Mouse (Mus musculus) forebrain, embryonic 10.5 days (tissue): ENCODE measurements around the gene Akr1b3. TPM values are rescaled to one million over a fixed set of nuclear protein-coding genes. Genes with fewer than 3 reads are reported as not detected.

Experiments
- DNase-seq: peaks from one replicate; pipeline ENCODE4 v3.0.0-alpha.2; 2017; ENCODE audit warnings: low spot score; ENCODE audit errors: extremely low spot score
- H3K27ac ChIP-seq: fragments of 300-500 bp; sonication (generic); 2 replicates; pipeline ENCODE4 v1.5.1; 2016; ENCODE audit warnings: mild to moderate bottlenecking
- H3K27me3 ChIP-seq: fragments of 300-500 bp; sonication (generic); 2 replicates; pipeline ENCODE4 v1.6.1; 2016; ENCODE audit warnings: mild to moderate bottlenecking; ENCODE audit not compliant: poor library complexity, severe bottlenecking
- H3K36me3 ChIP-seq: fragments of 300-500 bp; sonication (generic); replicated peaks from 2 replicates; pipeline ENCODE4 v1.6.1; 2016; ENCODE audit warnings: mild to moderate bottlenecking, moderate library complexity
- H3K4me1 ChIP-seq: fragments of 300-500 bp; sonication (generic); 2 replicates; pipeline ENCODE4 v1.6.1; 2016
- H3K4me3 ChIP-seq: fragments of 300-500 bp; sonication (generic); 2 replicates; pipeline ENCODE4 v1.5.1; 2016; ENCODE audit warnings: mild to moderate bottlenecking, moderate library complexity
- H3K9me3 ChIP-seq: fragments of 300-500 bp; sonication (generic); 2 replicates; pipeline ENCODE4 v1.6.1; 2016; ENCODE audit warnings: mild to moderate bottlenecking, moderate library complexity
- WGBS: fragments of 180-500 bp; shearing (Covaris S2); methylation state at CpG from one replicate; pipeline ENCODE4 v1.1.7; 2016; 5-methylcytosine and 5-hydroxymethylcytosine counted together
- polyA plus RNA-seq: library from polyadenylated mRNA; unstranded; fragments of >200 nt; fragmentation: Nextera tagmentation; extraction: Ambion mirVana; gene quantifications from 2 replicates; pipeline ENCODE4 v1.2.1, GENCODE M21; 2016

The Akr1b3 gene
- polyA plus RNA-seq, 1 experiment from 2014 or later, result 262 TPM

- H3K9me3 ChIP-seq, result no peaks in the 10 kb centered on the region
- H3K4me1 ChIP-seq, result peaks cover 12% of the 10 kb centered on the region
- no peak for DNase-seq
- no peak overlapping the region for H3K27ac ChIP-seq
- H3K36me3 ChIP-seq, result peaks cover 93% of the 10 kb centered on the region
- no peak overlapping the region for H3K4me3 ChIP-seq
- WGBS, result 95% methylated on average over 11 of the region's 11 CpGs
- H3K27me3 ChIP-seq, result no peaks in the 10 kb centered on the region
Observed at GRCm38 (mm10) chr6:34310023-34310595, 7.2 kb downstream of the Akr1b3 start.

GRCm38 (mm10) chr6:34309526-34309925, 7.8 kb downstream of the Akr1b3 start:
- H3K4me3 ChIP-seq, result no peak overlapping the region
- no peaks in the 10 kb centered on the region for H3K27me3 ChIP-seq
- no peak for DNase-seq
- 96% methylated on average over 6 of the region's 6 CpGs for WGBS
- H3K27ac ChIP-seq, result no peak overlapping the region
- H3K4me1 ChIP-seq, result peaks cover 8% of the 10 kb centered on the region
- no peaks in the 10 kb centered on the region for H3K9me3 ChIP-seq
- peaks cover 96% of the 10 kb centered on the region for H3K36me3 ChIP-seq

- no peak overlapping the region for H3K4me3 ChIP-seq
- no peaks in the 10 kb centered on the region for H3K27me3 ChIP-seq
- 92% methylated on average over 6 of the region's 6 CpGs for WGBS
- no peaks in the 10 kb centered on the region for H3K4me1 ChIP-seq
- H3K36me3 ChIP-seq, result peaks cover 88% of the 10 kb centered on the region
- no peak for DNase-seq
- H3K27ac ChIP-seq, result no peak overlapping the region
- no peaks in the 10 kb centered on the region for H3K9me3 ChIP-seq
Observed at GRCm38 (mm10) chr6:34306797-34307196, 10.5 kb downstream of the Akr1b3 start.

GRCm38 (mm10) chr6:34304675-34305241, 12.5 kb downstream of the Akr1b3 start:
- peaks cover 68% of the 10 kb centered on the region for H3K36me3 ChIP-seq
- 88% methylated on average over 10 of the region's 10 CpGs for WGBS
- no peak overlapping the region for H3K4me3 ChIP-seq
- no peak for DNase-seq
- H3K27ac ChIP-seq, result no peak overlapping the region
- H3K4me1 ChIP-seq, result no peaks in the 10 kb centered on the region
- no peaks in the 10 kb centered on the region for H3K9me3 ChIP-seq
- H3K27me3 ChIP-seq, result no peaks in the 10 kb centered on the region

GRCm38 (mm10) chr6:34297055-34297454, 20.2 kb downstream of the Akr1b3 start:
- Histone ChIP-seq H3K27ac (no peak overlapping the region), H3K27me3 (no peaks in the 10 kb centered on the region), H3K9me3 (no peaks in the 10 kb centered on the region), H3K36me3 (no peaks in the 10 kb centered on the region), H3K4me1 (peaks cover 3% of the 10 kb centered on the region; the same call in 1 of the 2 replicates), H3K4me3 (no peak overlapping the region)
- WGBS, result 97% methylated on average over 3 of the region's 3 CpGs
- DNase-seq, result no peak

GRCm38 (mm10) chr6:34295437-34295836, 21.8 kb downstream of the Akr1b3 start:
- H3K36me3 ChIP-seq, result no peaks in the 10 kb centered on the region
- H3K27ac ChIP-seq, result no peak overlapping the region
- 0 out of 2 replicates have a peak, but pooled peaks cover 3% of the 10 kb centered on the region for H3K27me3 ChIP-seq
- no peak overlapping the region for H3K4me3 ChIP-seq
- no peaks in the 10 kb centered on the region for H3K9me3 ChIP-seq
- peaks cover 3% of the 10 kb centered on the region; the same call in 1 of the 2 replicates for H3K4me1 ChIP-seq
- 91% methylated on average over 9 of the region's 9 CpGs for WGBS
- DNase-seq, result no peak

- peak overlapping the region; percentile 82 for H3K27ac ChIP-seq
Observed at GRCm38 (mm10) chr6:34292882-34293487, 24.3 kb downstream of the Akr1b3 start.

GRCm38 (mm10) chr6:34292196-34292881, 24.9 kb downstream of the Akr1b3 start:
- WGBS, result 74% methylated on average over 11 of the region's 11 CpGs
- Histone ChIP-seq H3K27ac (0 out of 2 replicates have a peak overlapping the region, but pooled peaks have one; percentile 82), H3K27me3 (0 out of 2 replicates have a peak, but pooled peaks cover 3% of the 10 kb centered on the region), H3K9me3 (no peaks in the 10 kb centered on the region), H3K4me3 (no peak overlapping the region), H3K36me3 (no peaks in the 10 kb centered on the region), H3K4me1 (peaks cover 3% of the 10 kb centered on the region; the same call in 1 of the 2 replicates)
- DNase-seq, result no peak

More at GRCm38 (mm10) chr6:34292882-34293487, 24.3 kb downstream of the Akr1b3 start:
- peak; percentile 75 for DNase-seq
- H3K4me1 ChIP-seq, result peaks cover 3% of the 10 kb centered on the region; the same call in 1 of the 2 replicates
- 0 out of 2 replicates have a peak, but pooled peaks cover 3% of the 10 kb centered on the region for H3K27me3 ChIP-seq
- H3K9me3 ChIP-seq, result no peaks in the 10 kb centered on the region
- 37% methylated on average over 9 of the region's 9 CpGs for WGBS
- H3K4me3 ChIP-seq, result no peak overlapping the region
- H3K36me3 ChIP-seq, result no peaks in the 10 kb centered on the region

- Histone ChIP-seq H3K9me3 (no peaks in the 10 kb centered on the region), H3K4me1 (peaks cover 3% of the 10 kb centered on the region; the same call in 1 of the 2 replicates), H3K4me3 (no peak overlapping the region), H3K27me3 (0 out of 2 replicates have a peak, but pooled peaks cover 3% of the 10 kb centered on the region), H3K27ac (no peak overlapping the region), H3K36me3 (no peaks in the 10 kb centered on the region)
- DNase-seq, result no peak
- 90% methylated on average over 8 of the region's 8 CpGs for WGBS
Observed at GRCm38 (mm10) chr6:34290681-34291080, 26.6 kb downstream of the Akr1b3 start.

- Histone ChIP-seq H3K9me3 (no peaks in the 10 kb centered on the region), H3K27ac (no peak overlapping the region), H3K4me1 (peaks cover 3% of the 10 kb centered on the region; the same call in 1 of the 2 replicates), H3K4me3 (no peak overlapping the region), H3K27me3 (0 out of 2 replicates have a peak, but pooled peaks cover 3% of the 10 kb centered on the region), H3K36me3 (no peaks in the 10 kb centered on the region)
- no peak for DNase-seq
- 94% methylated on average over 17 of the region's 17 CpGs for WGBS
Observed at GRCm38 (mm10) chr6:34290091-34290490, 27.2 kb downstream of the Akr1b3 start.

GRCm38 (mm10) chr6:34288098-34288497, 29.2 kb downstream of the Akr1b3 start:
- Histone ChIP-seq H3K4me1 (peaks cover 2% of the 10 kb centered on the region; the same call in 1 of the 2 replicates), H3K4me3 (no peak overlapping the region), H3K27ac (no peak overlapping the region), H3K36me3 (no peaks in the 10 kb centered on the region), H3K27me3 (0 out of 2 replicates have a peak, but pooled peaks cover 3% of the 10 kb centered on the region), H3K9me3 (no peaks in the 10 kb centered on the region)
- DNase-seq, result no peak
- 90% methylated on average over 10 of the region's 10 CpGs for WGBS

- no peaks in the 10 kb centered on the region for H3K9me3 ChIP-seq
- no peak overlapping the region for H3K27ac ChIP-seq
- H3K36me3 ChIP-seq, result no peaks in the 10 kb centered on the region
- H3K4me3 ChIP-seq, result no peak overlapping the region
- DNase-seq, result no peak
- H3K27me3 ChIP-seq, result 0 out of 2 replicates have a peak, but pooled peaks cover 3% of the 10 kb centered on the region
- no peaks in the 10 kb centered on the region for H3K4me1 ChIP-seq
- WGBS, result 80% methylated on average over 3 of the region's 3 CpGs
Observed at GRCm38 (mm10) chr6:34286841-34287240, 30.4 kb downstream of the Akr1b3 start.
